13 mouse cellular contexts compared by ENCODE assay signal in genomic region chrX:49124774-49125429, GRCm38 (mm10).
A peak's percentile ranks its signal among the peaks of the same experiment; 100 is the strongest.
DNase-seq lines count a peak whose midpoint lies in the region; ATAC-seq lines count a peak whose summit lies in the region.
"Had no signal": no experiment of that assay in that cellular context is flagged by ENCODE, and none has a peak within 500 bp of the region (broad histone marks: within the 10 kb centered on the region; RNA-seq: fewer than 3 reads in every experiment).

No protein-coding gene starts in this region.

- no peak overlapping the region for H3K4me3 ChIP-seq in forebrain, embryonic 16.5 days (replicated peaks; ENCODE audit: low read length)
- H3K4me3 ChIP-seq in midbrain, embryonic 13.5 days (replicated peaks), result no peak overlapping the region
- H3K4me3 ChIP-seq in heart, embryonic 12.5 days, result no peak overlapping the region
- H3K4me3 ChIP-seq: heart, embryonic 15.5 days; neural tube, embryonic 12.5 days had no signal

- H3K27me3 ChIP-seq in forebrain, embryonic 16.5 days (replicated peaks; ENCODE audit: control insufficient read depth, insufficient read depth, low read length), result no peaks in the 10 kb centered on the region
- H3K27me3 ChIP-seq in midbrain, embryonic 13.5 days, result no peaks in the 10 kb centered on the region
- H3K27me3 ChIP-seq in heart, embryonic 12.5 days (replicated peaks), result no peaks in the 10 kb centered on the region
- H3K27me3 ChIP-seq: heart, embryonic 15.5 days; neural tube, embryonic 12.5 days had no signal

- DNase-seq in R1 (ENCODE audit: low read depth, low spot score), result peak; percentile 11
- peak; percentile 3 for DNase-seq in embryo, embryonic 9.5 days (ENCODE audit: extremely low spot score)
- no peak for DNase-seq in urinary bladder, postnatal 14 days (ENCODE audit: low spot score)
- no peak for DNase-seq in layer of hippocampus, postnatal 14 days (ENCODE audit: low spot score in 2 of 2)
- DNase-seq: cerebellum, adult 2 months; gastrocnemius, postnatal 36 days; lung, adult 2 months had no signal

- H3K9me3 ChIP-seq in forebrain, embryonic 16.5 days (ENCODE audit: control insufficient read depth, low read length), result no peaks in the 10 kb centered on the region
- H3K9me3 ChIP-seq in midbrain, embryonic 13.5 days, result no peaks in the 10 kb centered on the region
- H3K9me3 ChIP-seq in heart, embryonic 12.5 days (replicated peaks), result no peaks in the 10 kb centered on the region
- H3K9me3 ChIP-seq: heart, embryonic 15.5 days; neural tube, embryonic 12.5 days had no signal

- H3K27ac ChIP-seq in forebrain, embryonic 16.5 days (ENCODE audit: low read length), result no peak overlapping the region
- peak overlapping the region; percentile 25; the same call in 1 of the 2 replicates for H3K27ac ChIP-seq in midbrain, embryonic 13.5 days
- no peak overlapping the region for H3K27ac ChIP-seq in heart, embryonic 12.5 days (ENCODE audit: poor library complexity, severe bottlenecking)
- H3K27ac ChIP-seq: heart, embryonic 15.5 days; neural tube, embryonic 12.5 days had no signal

- no peaks in the 10 kb centered on the region for H3K36me3 ChIP-seq in forebrain, embryonic 16.5 days (ENCODE audit: control insufficient read depth, insufficient read depth)
- H3K36me3 ChIP-seq in midbrain, embryonic 13.5 days, result no peaks in the 10 kb centered on the region
- no peaks in the 10 kb centered on the region for H3K36me3 ChIP-seq in heart, embryonic 12.5 days
- H3K36me3 ChIP-seq: heart, embryonic 15.5 days; neural tube, embryonic 12.5 days had no signal

- WGBS in forebrain, embryonic 16.5 days, result 25% methylated on average over 3 of the region's 3 CpGs
- WGBS in midbrain, embryonic 13.5 days, result 46% methylated on average over 3 of the region's 3 CpGs
- WGBS in heart, embryonic 12.5 days, result 71% methylated on average over 3 of the region's 3 CpGs

- no peak overlapping the region for H3K9ac ChIP-seq in forebrain, embryonic 16.5 days (replicated peaks; ENCODE audit: low read depth, low read length)
- H3K9ac ChIP-seq in midbrain, embryonic 13.5 days (replicated peaks), result no peak overlapping the region
- no peak overlapping the region for H3K9ac ChIP-seq in heart, embryonic 12.5 days
- H3K9ac ChIP-seq: heart, embryonic 15.5 days; neural tube, embryonic 12.5 days had no signal

- peaks cover 3% of the 10 kb centered on the region for H3K4me1 ChIP-seq in forebrain, embryonic 16.5 days (replicated peaks; ENCODE audit: control insufficient read depth, insufficient read depth, low read length)
- H3K4me1 ChIP-seq in midbrain, embryonic 13.5 days (replicated peaks), result peaks cover 7% of the 10 kb centered on the region; the same call in 1 of the 2 replicates
- H3K4me1 ChIP-seq in heart, embryonic 12.5 days (replicated peaks), result no peaks in the 10 kb centered on the region
- H3K4me1 ChIP-seq: heart, embryonic 15.5 days; neural tube, embryonic 12.5 days had no signal

- peak; percentile 93 for ATAC-seq in forebrain, embryonic 16.5 days
- ATAC-seq in midbrain, embryonic 13.5 days, result peak; percentile 71
- no peak for ATAC-seq in monocyte, adult 5-6 weeks (replicated peaks; ENCODE audit: insufficient number of reproducible peaks, low FRiP score, low TSS enrichment, poor library complexity, severe bottlenecking)
- ATAC-seq in heart, embryonic 12.5 days (ENCODE audit: insufficient number of reproducible peaks, low FRiP score), result no peak

- H3K4me2 ChIP-seq in forebrain, embryonic 16.5 days (ENCODE audit: low read length), result no peak overlapping the region
- H3K4me2 ChIP-seq in midbrain, embryonic 13.5 days (replicated peaks), result no peak overlapping the region
- H3K4me2 ChIP-seq in heart, embryonic 12.5 days, result no peak overlapping the region
- H3K4me2 ChIP-seq: heart, embryonic 15.5 days; neural tube, embryonic 12.5 days had no signal

Comparison
In these comparisons a context has a peak if more than half of its experiments do, and no peak if none do; other contexts are left out.
1. DNase-seq: peak in R1 (single experiment) and embryo, embryonic 9.5 days (single experiment); none in urinary bladder, postnatal 14 days (single experiment) and layer of hippocampus, postnatal 14 days (0 of 2).
2. ATAC-seq: peak in forebrain, embryonic 16.5 days (single experiment) and midbrain, embryonic 13.5 days (single experiment); none in monocyte, adult 5-6 weeks (single experiment) and heart, embryonic 12.5 days (single experiment).